Mouse (Mus musculus): ENCODE results near the gene Rsad2.

GRCm38 (mm10) chr12:26489942-26490341 is 33.7 kb upstream of the Rsad2 start:
- TF ChIP-seq CTCF (IDR thresholded peaks at IDR 0.05): peak; percentile 39
- no peak for TF ChIP-seq POLR2A (IDR thresholded peaks at IDR 0.05; ENCODE audit: insufficient read depth, low read depth, low read length)
- no peak for TF ChIP-seq EP300 (IDR thresholded peaks at IDR 0.05; ENCODE audit: insufficient read depth, low read depth, low read length)

Data from heart, adult 2 months (tissue).